Mouse (Mus musculus) layer of hippocampus, adult 9-11 months (tissue): ENCODE results near the gene Olfr1450.
"Not testable (repeated sequence)": the region's sequence is repeated elsewhere in the genome, so short reads cannot be mapped to it uniquely, and the experiment has no call there.

ENCODE experiments used
- DNase-seq: peaks from one replicate; pipeline ENCODE4 v3.0.0; 2022

The Olfr1450 gene

DNA sequence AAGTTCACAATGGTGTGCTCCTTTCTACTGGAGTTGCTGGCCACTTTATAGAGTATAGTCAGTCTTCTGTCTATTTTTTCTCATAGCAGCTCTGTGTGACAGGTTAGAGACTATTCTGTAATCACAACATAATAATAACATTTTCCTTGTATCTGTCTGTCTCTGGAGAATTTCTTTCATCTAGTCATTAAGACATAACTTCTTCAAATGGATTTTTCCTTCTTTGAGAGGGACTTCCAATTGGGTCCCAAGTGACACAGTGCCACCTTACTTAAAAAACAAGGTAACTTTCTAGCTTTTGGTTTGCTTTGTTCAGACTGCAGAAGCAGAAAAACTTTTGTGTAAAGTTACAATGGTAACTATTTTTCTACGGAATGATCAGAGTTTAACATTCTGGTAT is at the start of gene Olfr1450:
Gene Olfr1450 (plus strand): TSS at position 301 of the 400 bp plus-strand sequence.
- DNase-seq, result no peak

GRCm38 (mm10) chr19:12903643-12904042 is 46.4 kb upstream of the Olfr1450 start, which contains the start of gene Olfr1447:
Olfr1447 (minus strand) TSS chr19:12903743.
- no peak for DNase-seq

- no peak for DNase-seq
Observed at GRCm38 (mm10) chr19:12924319-12924718, 25.7 kb upstream of the Olfr1450 start, which contains the start of gene Olfr1448. Olfr1448 (minus strand) TSS chr19:12924419.

DNA sequence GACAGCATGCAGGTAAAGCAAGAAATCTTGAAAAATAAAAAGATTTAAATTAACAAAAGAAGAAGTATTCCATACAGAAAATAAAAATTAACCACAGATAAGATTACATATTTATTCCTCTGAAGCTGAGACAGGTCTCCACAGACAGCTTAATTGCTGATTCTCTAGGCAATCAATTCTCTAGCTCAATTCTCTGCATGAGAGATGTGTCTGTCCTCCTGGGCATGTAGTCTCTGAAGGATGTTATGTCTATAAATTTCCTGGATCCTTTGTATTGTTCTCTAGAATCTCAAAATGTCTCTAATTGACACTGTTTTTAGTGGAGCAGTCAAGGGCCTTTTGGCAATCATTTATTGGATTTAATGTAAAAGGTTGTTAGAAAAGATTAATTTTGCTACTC is 19.5 kb upstream of the Olfr1450 start, which contains the start of gene Olfr1449:
Gene Olfr1449 (plus strand): TSS at position 301 of the 400 bp plus-strand sequence.
- DNase-seq, result no peak

DNA sequence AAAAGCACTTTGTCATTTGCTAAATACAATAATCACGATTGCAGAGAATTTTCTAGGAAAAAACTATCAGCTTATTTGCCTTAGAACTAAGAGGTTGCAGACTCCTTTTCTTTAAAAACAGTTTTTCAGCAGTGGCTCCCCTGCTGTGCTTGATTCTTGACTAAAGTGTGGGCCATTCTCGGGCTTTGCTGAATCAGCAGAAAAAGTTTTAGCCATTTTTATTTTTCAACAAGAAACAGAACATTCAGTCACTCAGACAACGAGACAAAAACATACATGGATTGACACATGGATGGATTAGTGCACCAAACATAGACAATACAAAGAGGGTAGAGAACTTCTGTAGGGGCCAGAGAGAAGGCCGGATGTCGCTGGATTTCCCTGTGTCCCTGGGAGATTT is 20.0 kb downstream of the Olfr1450 start:
- DNase-seq, result not testable (repeated sequence)

DNA sequence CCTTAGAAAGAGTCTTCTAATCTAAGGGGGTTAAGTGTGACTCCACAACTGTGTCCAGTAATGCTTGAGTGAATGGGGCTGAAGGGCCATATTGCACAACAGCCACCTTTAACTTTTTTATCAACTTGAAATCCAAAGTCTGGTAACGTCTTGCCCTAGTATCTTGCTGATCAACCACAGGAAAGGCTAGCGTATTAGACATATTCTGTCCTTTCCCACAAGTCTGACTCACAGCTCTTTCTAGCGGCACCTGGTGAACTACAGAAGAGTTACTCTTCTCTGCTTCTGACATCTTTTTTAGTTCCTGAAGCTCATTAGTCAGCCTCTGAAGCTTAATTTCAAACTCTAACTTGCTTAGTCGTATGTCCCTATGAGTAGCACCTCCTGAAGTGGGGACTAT is 42.3 kb downstream of the Olfr1450 start:
- DNase-seq, result not testable (repeated sequence)

DNA sequence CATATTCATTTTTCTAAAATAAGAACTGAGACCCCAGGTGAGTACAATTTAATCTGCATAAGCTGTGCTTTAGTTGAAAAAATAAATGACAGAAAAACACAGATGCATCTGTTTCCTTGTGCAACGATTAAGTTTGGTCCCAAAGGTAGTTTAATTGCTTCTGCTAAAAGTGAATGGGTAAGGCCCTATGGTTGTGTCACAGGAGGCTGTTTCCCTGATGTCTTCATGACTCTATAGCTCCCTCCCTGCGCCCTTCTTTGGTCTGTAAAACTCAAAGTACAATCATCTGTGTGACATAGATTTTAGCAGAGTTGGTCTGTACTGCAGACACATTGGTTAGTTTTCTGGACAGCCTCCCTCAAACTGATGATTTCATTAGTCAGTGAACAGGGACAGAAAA is 44.7 kb downstream of the Olfr1450 start, which contains the start of gene Olfr1451:
Gene Olfr1451 (plus strand): TSS at position 301 of the 400 bp plus-strand sequence.
- no peak for DNase-seq
